Mouse (Mus musculus) cerebellum, postnatal 25 days (tissue): ENCODE data around the gene Dand5.
A peak's percentile ranks its signal among the peaks of the same experiment; 100 is the strongest.
"Not testable (repeated sequence)": the region's sequence is repeated elsewhere in the genome, so short reads cannot be mapped to it uniquely, and the experiment has no call there.

ENCODE experiments used
- DNase-seq, 2 experiments: peaks; one replicate each; pipeline ENCODE4 v3.0.0; 2021; ENCODE audit warnings: mixed read lengths in 2 of 2

The Dand5 gene

GRCm38 (mm10) chr8:84834002-84834865, 11.6 kb upstream of the Dand5 start:
- peak in 1 of 2 experiments; percentile 57 for DNase-seq

GRCm38 (mm10) chr8:84832759-84833742, 10.4 kb upstream of the Dand5 start:
- DNase-seq = peak; percentile 8 to 19

- DNase-seq = peak; percentile 90 to 92
These were observed 9.6 kb upstream of the Dand5 start for GRCm38 (mm10) chr8:84832034-84832717.

GRCm38 (mm10) chr8:84831490-84831889, 8.9 kb upstream of the Dand5 start, which contains the start of gene Gadd45gip1:
TSS of gene Gadd45gip1 (plus strand) at chr8:84831522.
- DNase-seq = peak in 1 of 2 experiments; percentile 51

- not testable (repeated sequence) for DNase-seq
These were observed 3.9 kb upstream of the Dand5 start for GRCm38 (mm10) chr8:84826518-84826917.

- no peak for DNase-seq
These were observed 3.0 kb upstream of the Dand5 start for GRCm38 (mm10) chr8:84825636-84826035.

- peak; percentile 83 to 88 for DNase-seq
These were observed 1.0 kb upstream of the Dand5 start for GRCm38 (mm10) chr8:84823653-84824052.

GRCm38 (mm10) chr8:84816117-84816516, 6.5 kb downstream of the Dand5 start:
- peak in 1 of 2 experiments; percentile 32 for DNase-seq

- DNase-seq = peak; percentile 98 to 99
These were observed 7.1 kb downstream of the Dand5 start for GRCm38 (mm10) chr8:84815547-84815946.

- peak; percentile 65 to 76 for DNase-seq
These were observed 7.8 kb downstream of the Dand5 start for GRCm38 (mm10) chr8:84814555-84815441.

DNA sequence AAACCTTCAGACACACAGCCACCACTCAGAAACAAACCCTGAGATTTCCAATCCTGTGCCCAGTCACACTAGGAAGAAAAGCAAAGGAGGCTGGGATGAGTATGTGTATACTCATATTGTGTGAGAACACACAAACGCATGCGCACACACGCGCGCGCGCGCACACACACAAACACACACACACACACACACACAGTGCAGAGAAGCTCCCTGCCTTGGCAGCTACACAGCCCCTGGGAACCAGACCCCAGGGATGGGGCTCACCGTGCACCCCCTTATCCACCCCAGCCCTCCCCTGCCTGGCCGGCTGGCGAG, 8.4 kb downstream of the Dand5 start:
- no peak for DNase-seq

DNA sequence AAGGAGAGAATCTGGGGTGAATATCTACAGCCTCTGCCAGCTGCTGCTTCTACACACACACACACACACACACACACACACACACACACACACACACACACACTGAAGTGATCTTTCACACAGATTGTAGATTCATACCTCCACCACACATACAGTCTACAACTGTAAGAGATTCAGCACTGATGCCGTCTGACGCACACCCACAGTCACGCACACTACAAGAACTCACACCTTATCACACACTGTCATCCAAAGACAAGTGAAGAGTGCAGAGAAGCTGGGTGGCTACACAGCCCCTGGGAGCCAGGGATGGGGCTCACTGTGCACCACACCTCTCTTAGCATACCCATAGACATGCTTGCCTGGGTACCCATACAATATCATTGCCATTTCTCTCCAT, 8.8 kb downstream of the Dand5 start:
- peak in 1 of 2 experiments; percentile 27 for DNase-seq

DNA sequence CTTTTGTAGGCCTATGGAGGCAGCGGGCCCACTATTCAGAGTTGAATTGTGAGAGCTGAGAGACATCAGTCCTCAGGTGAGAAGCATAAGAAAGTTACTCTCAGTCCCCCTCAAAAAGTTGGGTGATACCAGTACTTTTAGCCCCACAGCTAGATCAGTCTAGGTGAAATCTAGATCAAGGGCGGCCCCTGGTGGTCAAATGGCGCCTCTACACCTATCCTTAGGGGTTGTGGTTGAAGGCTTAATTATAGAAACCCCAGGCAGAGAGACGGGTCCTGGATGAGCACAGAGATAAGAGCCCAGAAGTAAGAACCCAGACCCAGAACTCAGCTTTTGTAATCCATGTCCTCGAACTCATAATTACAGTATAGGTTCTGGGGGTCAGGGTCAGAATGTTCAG, 9.6 kb downstream of the Dand5 start:
- DNase-seq = peak; percentile 90 to 93

DNA sequence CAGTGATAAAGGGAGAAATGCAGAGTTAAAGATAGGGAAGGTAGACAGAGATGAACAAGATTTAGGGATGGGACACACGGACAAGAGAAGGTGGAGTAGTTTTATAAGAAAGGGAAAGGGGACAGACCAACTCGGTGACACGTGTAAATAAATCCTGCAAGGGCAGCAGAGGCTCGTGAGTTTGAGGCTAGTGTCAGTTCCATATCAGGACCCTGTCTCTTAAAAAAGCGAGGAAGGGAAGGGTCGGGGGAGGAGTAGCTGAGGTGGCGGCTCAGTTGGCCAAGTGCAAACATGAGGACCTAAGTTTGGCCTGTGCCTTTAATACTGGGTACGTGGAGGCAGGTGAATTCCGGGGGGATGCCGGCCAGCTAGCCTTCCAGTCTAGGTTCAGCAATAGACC, 11.3 kb downstream of the Dand5 start:
- peak in 1 of 2 experiments; percentile 34 for DNase-seq

- peak; percentile 99 for DNase-seq
These were observed 11.7 kb downstream of the Dand5 start for GRCm38 (mm10) chr8:84810896-84811295.

- DNase-seq = no peak
These were observed 12.7 kb downstream of the Dand5 start for GRCm38 (mm10) chr8:84809941-84810280.

DNA sequence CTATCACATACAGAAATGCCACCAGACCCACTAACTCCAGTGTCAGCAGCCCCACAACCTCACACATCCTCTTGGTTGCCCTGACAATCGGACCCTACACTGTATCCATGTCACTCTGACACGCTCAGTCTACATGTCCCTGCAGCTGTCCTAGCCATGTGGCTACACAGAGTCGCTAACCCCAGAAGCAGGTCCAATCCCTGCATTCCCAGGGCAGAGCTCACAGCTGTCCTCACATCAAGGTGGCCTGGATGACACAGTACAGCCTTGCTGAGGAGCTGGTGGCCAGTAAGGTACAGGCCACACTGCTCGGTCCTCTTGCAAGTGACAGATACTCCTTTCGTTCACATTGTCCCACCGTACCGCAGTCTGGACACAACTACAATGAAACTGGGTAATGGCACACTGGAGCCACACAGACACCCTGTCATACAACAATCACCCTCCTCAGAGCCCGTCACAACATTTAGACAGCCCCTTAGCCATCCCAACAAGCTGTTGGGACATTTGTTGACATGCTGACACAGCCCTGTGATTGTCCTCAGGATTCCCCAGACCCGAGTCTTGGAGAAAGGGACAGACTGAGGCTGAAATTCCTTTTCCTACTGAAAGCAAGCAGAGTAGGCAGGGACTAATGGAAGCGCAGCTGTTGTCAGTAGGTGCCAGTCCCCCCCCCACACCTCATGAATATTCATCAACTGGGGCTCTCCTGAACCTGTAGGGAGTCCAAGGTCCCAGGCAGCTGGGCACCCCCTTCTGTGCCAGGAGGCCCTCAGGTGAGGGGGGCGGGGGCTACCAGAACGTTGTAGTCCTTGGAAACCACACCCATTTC, 13.3 kb downstream of the Dand5 start:
- DNase-seq = no peak

GRCm38 (mm10) chr8:84806031-84806430, 16.6 kb downstream of the Dand5 start:
- no peak for DNase-seq

DNA sequence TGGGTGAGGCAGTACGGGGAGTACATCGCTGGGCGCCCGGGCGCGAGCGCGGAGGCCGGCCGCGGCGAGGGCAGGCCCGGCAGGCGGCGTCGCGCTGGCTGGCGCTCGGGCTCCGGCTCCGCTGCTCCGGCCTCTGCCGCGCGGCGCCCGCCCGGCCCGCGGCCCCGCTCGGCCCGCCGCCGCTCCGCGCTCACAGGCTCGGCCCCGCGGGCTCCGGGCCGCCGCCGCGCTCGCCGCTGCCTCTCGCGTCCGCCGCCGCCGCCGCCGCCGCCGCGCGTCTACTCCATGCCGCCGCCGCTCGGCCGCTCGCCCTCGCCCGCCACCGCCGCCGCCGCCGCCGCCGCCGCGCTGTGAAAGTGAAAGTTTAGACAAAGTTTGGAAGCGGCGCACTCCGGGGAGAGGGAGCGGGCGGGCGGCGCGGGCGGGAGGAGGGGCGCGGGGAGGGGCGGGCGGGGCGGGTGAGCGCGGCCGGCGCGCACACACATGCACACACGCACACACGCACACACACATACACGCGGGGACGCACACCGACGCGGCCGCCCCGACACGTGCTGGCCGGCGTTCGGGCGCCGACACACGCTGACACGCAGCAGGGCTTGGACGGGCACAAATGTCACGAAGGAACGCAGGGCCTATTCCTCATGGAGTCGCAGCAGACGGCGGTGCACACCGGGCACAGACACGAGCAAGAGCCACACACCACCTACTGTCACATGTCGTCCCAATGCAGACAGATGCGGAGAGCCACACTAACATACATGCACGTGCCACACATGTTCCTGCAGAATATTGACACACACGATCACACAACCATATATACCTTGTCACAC, 22.4 kb downstream of the Dand5 start, which contains the start of gene Nfix:
Gene Nfix (minus strand): TSS at position 346 of the 833 bp plus-strand sequence.
- peak; percentile 84 to 90 for DNase-seq
